Mouse (Mus musculus) heart, postnatal 0 days (tissue): Measurements from ENCODE around the gene Rps6ka5.

Experiments
- CTCF ChIP-seq: IDR thresholded peaks from 2 replicates; pipeline ENCODE4 v1.5.1; 2016; ENCODE audit warnings: antibody characterized with exemption, control low read depth, low read depth
- EP300 ChIP-seq: IDR thresholded peaks from 2 replicates; pipeline ENCODE4 v1.6.1; 2016; ENCODE audit warnings: antibody characterized with exemption, low read depth

GRCm38 (mm10) chr12:100724606-100725457 is 2.0 kb downstream of the Rps6ka5 start:
- TF ChIP-seq EP300 (no peak), CTCF (peak; percentile 38)
